Mouse (Mus musculus) CH12.LX (cell line): ENCODE data around the gene Ddx41. TPM values are rescaled to one million over a fixed set of nuclear protein-coding genes. Genes with fewer than 3 reads are reported as not detected.
A peak's percentile ranks its signal among the peaks of the same experiment; 100 is the strongest.

Experiments
- DNase-seq: peaks from one replicate; pipeline ENCODE4 v3.0.0-alpha.2; 2013; ENCODE audit errors: extremely low read depth
- H3K27ac ChIP-seq: 2 replicates; pipeline ENCODE4 v1.5.1; 2012; ENCODE audit warnings: low read depth, mild to moderate bottlenecking, control low read depth, moderate library complexity; ENCODE audit not compliant: insufficient read depth
- H3K27me3 ChIP-seq: replicated peaks from 2 replicates; pipeline ENCODE3; 2012; ENCODE audit warnings: inconsistent platforms
- H3K36me3 ChIP-seq, 2 experiments: replicated peaks in 1 of 2; 2 replicates each; pipeline versions ENCODE3 to v1.6.1; 2012; ENCODE audit warnings: inconsistent platforms in 1 of 2, low read length in 1 of 2, mild to moderate bottlenecking in 1 of 2, mixed read lengths in 1 of 2, moderate library complexity in 1 of 2; ENCODE audit not compliant: control insufficient read depth in 1 of 2, insufficient read depth in 1 of 2
- H3K4me1 ChIP-seq, 2 experiments: 2 replicates each; pipeline ENCODE4 v1.6.1; 2012; ENCODE audit warnings: inconsistent platforms in 1 of 2, moderate library complexity in 1 of 2; ENCODE audit not compliant: insufficient read depth in 2 of 2, control insufficient read depth in 1 of 2
- H3K4me2 ChIP-seq: 2 replicates; pipeline ENCODE4 v1.6.1; 2012; ENCODE audit warnings: low read depth, mild to moderate bottlenecking, control low read depth; ENCODE audit not compliant: poor library complexity, insufficient read depth, severe bottlenecking
- H3K4me3 ChIP-seq, 3 experiments: fragments of 150-350 bp in 1 of 3; sonication (generic) in 1 of 3; replicated peaks in 1 of 3; 2 replicates each; pipeline versions ENCODE3 to v1.5.1; 2011 to 2012; ENCODE audit warnings: low read depth in 2 of 3, low read length in 2 of 3, mild to moderate bottlenecking in 2 of 3, moderate library complexity in 2 of 3, control low read depth in 1 of 3, improper control_type of control experiment in 1 of 3, inconsistent platforms in 1 of 3, mixed read lengths in 1 of 3; ENCODE audit not compliant: poor library complexity in 1 of 3
- H3K79me2 ChIP-seq: replicated peaks from 2 replicates; pipeline ENCODE4 v1.6.1; 2012; ENCODE audit warnings: mild to moderate bottlenecking, moderate library complexity; ENCODE audit not compliant: control insufficient read depth, poor library complexity, insufficient read depth, severe bottlenecking; ENCODE audit errors: extremely low read depth
- H3K9ac ChIP-seq: 2 replicates; pipeline ENCODE4 v1.6.1; 2012; ENCODE audit warnings: low read depth, mild to moderate bottlenecking, control low read depth, moderate library complexity; ENCODE audit not compliant: insufficient read depth
- H3K9me3 ChIP-seq: replicated peaks from 2 replicates; pipeline ENCODE3; 2012; ENCODE audit warnings: low read length, inconsistent platforms, mixed read lengths
- CHD1 ChIP-seq: IDR thresholded peaks from 2 replicates; pipeline ENCODE4 v1.6.1; 2012; ENCODE audit warnings: low read depth, low read length, improper control_type of control experiment, inconsistent platforms
- E2F4 ChIP-seq: IDR thresholded peaks from 2 replicates; pipeline ENCODE4 v1.6.1; 2011; ENCODE audit warnings: low read depth, low read length, improper control_type of control experiment; ENCODE audit not compliant: insufficient replicate concordance
- ETS1 ChIP-seq: conservative IDR thresholded peaks from 2 replicates; pipeline ENCODE4 v1.6.1; 2012; ENCODE audit warnings: low read depth, mild to moderate bottlenecking, inconsistent platforms, low read length, improper control_type of control experiment, moderate library complexity
- GABPA ChIP-seq: IDR thresholded peaks from 2 replicates; pipeline ENCODE4 v1.6.1; 2012; ENCODE audit warnings: low read depth, low read length, improper control_type of control experiment, inconsistent platforms; ENCODE audit not compliant: insufficient replicate concordance
- HCFC1 ChIP-seq: IDR thresholded peaks from 2 replicates; pipeline ENCODE4 v1.6.1; 2012; ENCODE audit warnings: low read depth, mild to moderate bottlenecking, inconsistent platforms, low read length, improper control_type of control experiment
- IRF4 ChIP-seq: IDR thresholded peaks from 2 replicates; pipeline ENCODE4 v1.6.1; 2014; ENCODE audit warnings: low read depth, mild to moderate bottlenecking, inconsistent platforms, low read length, improper control_type of control experiment
- KAT2A ChIP-seq: IDR thresholded peaks from 2 replicates; pipeline ENCODE4 v1.6.1; 2012; ENCODE audit warnings: low read length, improper control_type of control experiment, inconsistent platforms; ENCODE audit not compliant: insufficient replicate concordance
- MAFK ChIP-seq: IDR thresholded peaks from 2 replicates; pipeline ENCODE4 v1.6.1; 2011; ENCODE audit warnings: low read length, improper control_type of control experiment; ENCODE audit not compliant: insufficient replicate concordance
- MAX ChIP-seq: IDR thresholded peaks from 2 replicates; pipeline ENCODE4 v1.6.1; 2011; ENCODE audit warnings: low read length, improper control_type of control experiment
- MEF2A ChIP-seq: IDR thresholded peaks from 2 replicates; pipeline ENCODE4 v1.6.1; 2014; ENCODE audit warnings: low read depth, mild to moderate bottlenecking, inconsistent platforms, low read length, improper control_type of control experiment, borderline replicate concordance
- MXI1 ChIP-seq: IDR thresholded peaks from 2 replicates; pipeline ENCODE4 v1.6.1; 2011; ENCODE audit warnings: mild to moderate bottlenecking, low read depth, low read length, improper control_type of control experiment
- MYC ChIP-seq: IDR thresholded peaks from 2 replicates; pipeline ENCODE4 v1.6.1; 2011; ENCODE audit warnings: low read depth, mild to moderate bottlenecking, improper control_type of control experiment, low read length
- NRF1 ChIP-seq: IDR thresholded peaks from 2 replicates; pipeline ENCODE4 v1.6.1; 2014; ENCODE audit warnings: low read depth, mild to moderate bottlenecking, inconsistent platforms, low read length, improper control_type of control experiment, moderate library complexity
- PAX5 ChIP-seq: IDR thresholded peaks from 2 replicates; pipeline ENCODE4 v1.6.1; 2012; ENCODE audit warnings: low read length, inconsistent platforms, mixed read lengths
- POLR2A ChIP-seq: IDR thresholded peaks from 2 replicates; pipeline ENCODE4 v1.6.1; 2011; ENCODE audit warnings: low read depth, mild to moderate bottlenecking, improper control_type of control experiment, low read length
- POLR2AphosphoS2 ChIP-seq: IDR thresholded peaks from 2 replicates; pipeline ENCODE4 v1.6.1; 2011; ENCODE audit warnings: low read depth, low read length, improper control_type of control experiment
- RCOR1 ChIP-seq: conservative IDR thresholded peaks from 2 replicates; pipeline ENCODE4 v1.6.1; 2012; ENCODE audit warnings: low read depth, mild to moderate bottlenecking, inconsistent platforms, low read length, improper control_type of control experiment
- SIN3A ChIP-seq: IDR thresholded peaks from 2 replicates; pipeline ENCODE4 v1.6.1; 2012; ENCODE audit warnings: low read length, improper control_type of control experiment, inconsistent platforms
- SMC3 ChIP-seq: IDR thresholded peaks from 2 replicates; pipeline ENCODE4 v1.6.1; 2011; ENCODE audit warnings: low read depth, low read length, improper control_type of control experiment
- TCF12 ChIP-seq: IDR thresholded peaks from 2 replicates; pipeline ENCODE4 v1.6.1; 2014; ENCODE audit warnings: low read depth, mild to moderate bottlenecking, inconsistent platforms, low read length, improper control_type of control experiment
- USF1 ChIP-seq: IDR thresholded peaks from 2 replicates; pipeline ENCODE4 v1.6.1; 2014; ENCODE audit warnings: low read depth, mild to moderate bottlenecking, inconsistent platforms, low read length, improper control_type of control experiment
- USF2 ChIP-seq: conservative IDR thresholded peaks from 2 replicates; pipeline ENCODE4 v1.6.1; 2011; ENCODE audit warnings: low read depth, low read length, improper control_type of control experiment
- ZC3H11A ChIP-seq: IDR thresholded peaks from 2 replicates; pipeline ENCODE4 v1.6.1; 2012; ENCODE audit warnings: low read depth, mild to moderate bottlenecking, inconsistent platforms, low read length, improper control_type of control experiment
- ZMIZ1 ChIP-seq: IDR thresholded peaks from 2 replicates; pipeline ENCODE4 v1.6.1; 2012; ENCODE audit warnings: low read depth, mild to moderate bottlenecking, inconsistent platforms, low read length, improper control_type of control experiment
- ZNF384 ChIP-seq: IDR thresholded peaks from 2 replicates; pipeline ENCODE4 v1.6.1; 2012; ENCODE audit warnings: low read depth, low read length, improper control_type of control experiment, inconsistent platforms
- dilution Hi-C: fragments of 300-500 bp; cut with MboI; formaldehyde crosslinking; loops from 2 replicates; pipeline ENCODE4 v1.14.3; 2020; ENCODE audit warnings: low sequenced_read_pairs; ENCODE audit not compliant: extremely low pct_unique_long_range_greater_than_20kb, extremely low pct_ligation_motif_present
- in situ Hi-C: fragments of 300-500 bp; cut with MboI; formaldehyde crosslinking; loops from 3 replicates; pipeline ENCODE4 v1.14.3; 2019; ENCODE audit warnings: low sequenced_read_pairs, low pct_ligation_motif_present, low pct_unique_long_range_greater_than_20kb, mixed read lengths
- polyA plus RNA-seq: library from polyadenylated mRNA; unstranded; fragments of >175 nt; gene quantifications from 2 replicates; pipeline ENCODE4 v1.2.1, GENCODE M21; 2012; ENCODE audit warnings: low read depth; ENCODE audit not compliant: insufficient read length
- total RNA-seq, 2 experiments: library from RNA; depleted of rRNA; stranded (reverse); fragments of 300-350 nt in 1 of 2; fragments of >200 nt in 1 of 2; gene quantifications; 2 replicates each; pipeline ENCODE4 v1.2.3; 2012 to 2014

Ddx41 gene
- total and polyA plus RNA-seq, 3 experiments: 56.6 to 107 (median 95.3) TPM

DNA sequence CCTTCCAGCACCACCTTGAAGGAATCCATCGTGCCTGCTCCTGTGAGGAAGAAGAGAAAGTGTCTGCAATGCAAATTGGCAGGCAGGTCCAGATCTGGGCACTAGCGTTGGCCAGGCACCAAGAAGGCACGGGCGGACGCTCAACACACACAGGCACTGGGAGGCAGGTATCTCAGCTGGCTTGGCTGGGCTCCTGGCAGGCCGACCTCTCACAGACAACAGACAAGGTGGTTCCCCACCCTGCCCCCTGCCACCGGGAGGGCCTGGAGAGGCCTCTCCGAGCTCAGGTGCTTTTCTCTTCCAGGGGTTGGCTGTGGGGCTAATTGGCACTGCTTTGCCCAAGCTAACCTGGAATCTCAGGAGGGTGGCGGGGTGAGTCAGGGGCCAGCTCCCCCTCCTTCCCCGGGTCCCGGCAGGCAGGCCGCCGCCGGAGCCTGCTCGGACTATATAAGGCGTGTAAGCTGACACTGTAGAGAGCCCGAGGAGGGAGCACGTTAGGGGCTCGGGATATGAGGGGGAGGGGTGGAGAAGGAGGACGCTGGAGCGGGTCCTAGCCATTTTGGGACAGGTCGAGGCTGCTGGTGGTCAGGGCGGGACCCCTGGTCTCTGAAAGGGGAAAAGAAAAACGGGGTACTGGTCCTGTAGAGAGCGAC is 24.0 kb downstream of the Ddx41 start:
- Histone ChIP-seq H3K79me2 (no peaks in the 10 kb centered on the region), H3K4me1 (peaks cover 24 to 38% of the 10 kb centered on the region in 2 experiments), H3K9me3 (no peaks in the 10 kb centered on the region), H3K4me3 (peak overlapping the region; percentile 73 to 83 (median 81)), H3K27me3 (peaks cover 11% of the 10 kb centered on the region), H3K36me3 (peaks cover 16 to 29% of the 10 kb centered on the region in 2 experiments), H3K9ac (peak overlapping the region; percentile 51), H3K27ac (no peak overlapping the region), H3K4me2 (peak overlapping the region; percentile 80)
- no peak for DNase-seq
- in situ Hi-C loops: no loop called here
- dilution Hi-C loops: no loop called here
- TF ChIP-seq POLR2A: no peak
- TF ChIP-seq GABPA: no peak
- TF ChIP-seq ZC3H11A: no peak
- TF ChIP-seq USF2: no peak
- no peak for TF ChIP-seq ETS1
- no peak for TF ChIP-seq ZMIZ1
- no peak for TF ChIP-seq MEF2A
- no peak for TF ChIP-seq SMC3
- TF ChIP-seq IRF4: no peak
- TF ChIP-seq NRF1: no peak
- no peak for TF ChIP-seq PAX5
- no peak for TF ChIP-seq HCFC1
- TF ChIP-seq MYC: no peak
- no peak for TF ChIP-seq TCF12
- no peak for TF ChIP-seq MAX
- TF ChIP-seq ZNF384: no peak
- no peak for TF ChIP-seq MXI1
- TF ChIP-seq USF1: no peak

DNA sequence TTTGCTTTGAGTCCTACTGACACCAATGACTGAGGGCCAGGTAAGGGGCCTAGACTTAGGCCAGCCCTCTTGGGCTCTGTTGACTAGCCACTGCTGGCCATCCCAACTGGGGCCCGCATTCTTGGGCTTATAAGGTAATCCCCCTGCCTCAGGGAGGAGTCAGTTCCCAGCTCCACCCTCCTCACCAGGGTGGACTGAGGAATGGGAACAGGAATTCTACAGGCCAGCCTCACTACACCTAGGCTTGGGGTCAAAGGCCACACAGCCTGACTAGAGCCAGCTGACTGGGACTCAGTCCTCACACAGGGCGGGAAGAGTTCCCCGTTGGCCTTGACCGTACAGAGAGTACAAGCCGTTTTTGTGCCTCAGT is 25.0 kb downstream of the Ddx41 start:
- no peak for TF ChIP-seq MAX
- no peak for TF ChIP-seq MEF2A
- TF ChIP-seq MAFK: no peak
- TF ChIP-seq KAT2A: no peak
- TF ChIP-seq E2F4: no peak
- TF ChIP-seq CHD1: no peak
- no peak for TF ChIP-seq MXI1
- TF ChIP-seq GABPA: no peak
- TF ChIP-seq RCOR1: no peak
- no peak for TF ChIP-seq ETS1
- TF ChIP-seq SIN3A: no peak
- TF ChIP-seq POLR2AphosphoS2: no peak
- no peak for TF ChIP-seq PAX5
- TF ChIP-seq ZC3H11A: no peak
- TF ChIP-seq, all 38 proteins: peak for 0
- Histone ChIP-seq H3K4me2 (no peak overlapping the region), H3K9me3 (no peaks in the 10 kb centered on the region), H3K79me2 (no peaks in the 10 kb centered on the region), H3K4me1 (peaks cover 24 to 38% of the 10 kb centered on the region in 2 experiments), H3K9ac (no peak overlapping the region), H3K36me3 (peaks cover 26 to 40% of the 10 kb centered on the region in 2 experiments), H3K4me3 (no peak overlapping the region), H3K27me3 (peaks cover 11% of the 10 kb centered on the region), H3K27ac (no peak overlapping the region)
- dilution Hi-C loops (no loop called here), in situ Hi-C loops (no loop called here)
- DNase-seq: no peak
